Mouse (Mus musculus) hindbrain, postnatal 0 days (tissue): Measurements from ENCODE around the gene Ankrd17. TPM values are rescaled to one million over a fixed set of nuclear protein-coding genes. Genes with fewer than 3 reads are reported as not detected.

Source experiments
- ATAC-seq: fragments of 200-750 bp; cut with Nextera tagmentation; 2 replicates; pipeline ENCODE4 v1.8.0; 2017; ENCODE audit warnings: mild to moderate bottlenecking, moderate TSS enrichment, moderate library complexity
- DNase-seq: peaks from one replicate; pipeline ENCODE4 v3.0.0-alpha.2; 2015; ENCODE audit warnings: low spot score
- H3K27ac ChIP-seq: fragments of 300-500 bp; sonication (generic); 2 replicates; pipeline ENCODE4 v1.5.1; 2014; ENCODE audit warnings: mild to moderate bottlenecking
- H3K27me3 ChIP-seq: fragments of 300-500 bp; sonication (generic); 2 replicates; pipeline ENCODE4 v1.6.1; 2014; ENCODE audit warnings: low read length, mixed read lengths; ENCODE audit not compliant: insufficient read depth
- H3K36me3 ChIP-seq: fragments of 300-500 bp; sonication (generic); 2 replicates; pipeline ENCODE4 v1.6.1; 2014; ENCODE audit warnings: low read length, mixed read lengths; ENCODE audit not compliant: insufficient read depth
- H3K4me1 ChIP-seq: fragments of 300-500 bp; sonication (generic); 2 replicates; pipeline ENCODE4 v1.6.1; 2014; ENCODE audit warnings: antibody characterized with exemption, low read length, mixed read lengths; ENCODE audit not compliant: insufficient read depth
- H3K4me2 ChIP-seq: fragments of 300-500 bp; sonication (generic); 2 replicates; pipeline ENCODE4 v1.6.1; 2014; ENCODE audit warnings: low read depth, mild to moderate bottlenecking, low read length, moderate library complexity, mixed read lengths
- H3K4me3 ChIP-seq: fragments of 300-500 bp; sonication (generic); 2 replicates; pipeline ENCODE4 v1.5.1; 2014; ENCODE audit warnings: low read length
- H3K9ac ChIP-seq: fragments of 300-500 bp; sonication (generic); replicated peaks from 2 replicates; pipeline ENCODE4 v1.6.1; 2014; ENCODE audit warnings: mild to moderate bottlenecking, low read length, moderate library complexity, mixed read lengths
- H3K9me3 ChIP-seq: fragments of 300-500 bp; sonication (generic); 2 replicates; pipeline ENCODE4 v1.6.1; 2016; ENCODE audit warnings: low read length, mixed read lengths
- CTCF ChIP-seq: IDR thresholded peaks from 2 replicates; pipeline ENCODE4 v1.5.1; 2016; ENCODE audit warnings: antibody characterized with exemption, control low read depth, low read depth
- whole genome bisulfite sequencing: fragments of 180-500 bp; shearing (Covaris S2); extraction: QIAGEN DNeasy Blood & Tissue Kit; methylation state at CpG from one replicate; pipeline ENCODE4 v1.1.7; 2014; 5-methylcytosine and 5-hydroxymethylcytosine counted together
- polyA plus RNA-seq: library from polyadenylated mRNA; unstranded; fragments of >200 nt; fragmentation: Nextera tagmentation; extraction: Ambion mirVana; gene quantifications from 2 replicates; pipeline ENCODE4 v1.2.1, GENCODE M21; 2015
- total RNA-seq: library from RNA; depleted of rRNA; stranded (reverse); fragments of >200 nt; gene quantifications from 2 replicates; pipeline ENCODE4 v1.2.3, GENCODE M21; 2014

Ankrd17 gene
- total and polyA plus RNA-seq, 2 experiments from 2014 or later = 23.2 to 61.1 TPM

DNA sequence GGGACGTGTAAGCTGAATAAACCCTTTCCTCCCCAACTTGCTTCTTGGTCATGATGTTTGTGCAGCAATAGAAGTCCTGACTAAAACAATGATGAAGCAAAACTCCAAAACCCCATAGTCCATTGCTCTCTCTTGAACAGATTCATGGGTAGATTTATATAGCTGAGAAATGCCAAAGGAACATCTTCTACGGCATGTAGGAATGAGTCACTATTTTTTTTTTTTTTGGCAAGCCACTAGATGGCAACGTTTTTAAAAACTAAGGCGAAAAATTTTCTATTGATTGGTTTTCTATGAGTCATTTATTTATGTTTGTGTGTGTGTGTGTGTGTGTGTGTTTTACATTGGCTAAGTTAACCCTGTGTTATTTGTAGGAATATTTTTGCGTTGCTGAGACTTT is 27.4 kb upstream of the Ankrd17 start:
- H3K4me3 ChIP-seq = no peak overlapping the region
- no peak for DNase-seq
- H3K9me3 ChIP-seq = no peaks in the 10 kb centered on the region
- no peak for ATAC-seq
- H3K9ac ChIP-seq = no peak overlapping the region
- H3K27ac ChIP-seq = no peak overlapping the region
- no peak overlapping the region for H3K4me2 ChIP-seq
- H3K36me3 ChIP-seq = no peaks in the 10 kb centered on the region
- no peaks in the 10 kb centered on the region for H3K4me1 ChIP-seq
- 57% methylated on average over 5 of the region's 5 CpGs for WGBS
- H3K27me3 ChIP-seq = no peaks in the 10 kb centered on the region
- peak; percentile 9; the same call in 1 of the 2 replicates for TF ChIP-seq CTCF

- 57% methylated on average over 1 of the region's 1 CpGs for WGBS
- no peak overlapping the region for H3K27ac ChIP-seq
Measured at GRCm38 (mm10) chr5:90383080-90383479, 16.7 kb upstream of the Ankrd17 start.

DNA sequence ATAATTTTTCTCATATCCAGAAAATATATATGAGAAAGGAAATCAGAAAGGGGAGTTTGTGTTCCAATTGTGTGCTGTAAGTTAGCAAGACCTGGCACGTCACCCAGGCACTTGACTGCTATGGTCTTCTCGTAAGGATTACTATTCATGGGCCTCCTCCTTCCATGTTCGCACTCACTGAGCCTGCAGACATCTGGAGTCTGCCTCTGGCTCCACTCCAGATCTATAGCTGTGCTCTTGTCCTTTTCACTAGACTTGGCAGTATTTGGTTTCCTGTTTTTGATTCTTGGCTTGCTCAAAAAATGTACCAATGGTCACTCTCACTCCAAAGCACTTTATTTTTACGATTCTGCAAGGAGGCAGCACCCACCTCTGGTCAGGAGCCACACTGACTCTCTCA is 15.1 kb upstream of the Ankrd17 start:
- Histone ChIP-seq H3K36me3 (no peaks in the 10 kb centered on the region), H3K9ac (no peak overlapping the region), H3K4me1 (no peaks in the 10 kb centered on the region), H3K27ac (no peak overlapping the region), H3K27me3 (no peaks in the 10 kb centered on the region), H3K4me3 (no peak overlapping the region), H3K4me2 (no peak overlapping the region), H3K9me3 (no peaks in the 10 kb centered on the region)
- TF ChIP-seq CTCF = no peak
- DNase-seq = no peak
- no peak for ATAC-seq
- 53% methylated on average over 4 of the region's 4 CpGs for WGBS

More at GRCm38 (mm10) chr5:90383080-90383479, 16.7 kb upstream of the Ankrd17 start:
- ATAC-seq (no peak), DNase-seq (no peak)
- Histone ChIP-seq H3K4me2 (no peak overlapping the region), H3K36me3 (no peaks in the 10 kb centered on the region), H3K9me3 (no peaks in the 10 kb centered on the region), H3K4me1 (no peaks in the 10 kb centered on the region), H3K4me3 (no peak overlapping the region), H3K27me3 (no peaks in the 10 kb centered on the region), H3K9ac (no peak overlapping the region)
- TF ChIP-seq CTCF = no peak

- ATAC-seq (no peak), DNase-seq (no peak)
- Histone ChIP-seq H3K4me3 (no peak overlapping the region), H3K9me3 (0 out of 2 replicates have a peak, but pooled peaks cover 3% of the 10 kb centered on the region), H3K4me2 (no peak overlapping the region), H3K36me3 (no peaks in the 10 kb centered on the region), H3K9ac (no peak overlapping the region), H3K27me3 (no peaks in the 10 kb centered on the region), H3K27ac (no peak overlapping the region), H3K4me1 (no peaks in the 10 kb centered on the region)
- WGBS = 91% methylated on average over 4 of the region's 4 CpGs
- no peak for TF ChIP-seq CTCF
Measured at GRCm38 (mm10) chr5:90373708-90374107, 7.3 kb upstream of the Ankrd17 start.

DNA sequence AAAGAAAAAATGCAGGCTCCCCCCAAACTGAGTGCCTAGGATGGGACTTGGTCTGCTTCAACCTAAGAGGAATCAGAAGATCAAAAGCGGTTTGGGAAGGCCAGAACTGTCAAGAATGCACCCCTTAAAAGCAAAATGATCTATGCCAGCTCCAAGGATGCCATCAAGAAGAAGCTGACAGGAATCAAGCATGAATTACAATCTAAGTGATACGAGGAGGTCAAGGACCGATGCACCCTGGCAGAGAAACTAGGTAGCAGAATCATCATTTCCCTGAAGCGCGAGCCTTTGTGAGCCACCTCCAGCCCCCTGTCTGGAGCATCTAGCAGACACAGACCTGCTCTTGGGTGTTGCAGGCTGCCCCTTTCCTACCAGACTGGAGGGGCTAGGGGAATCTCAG is 4.0 kb upstream of the Ankrd17 start:
- TF ChIP-seq CTCF = no peak
- H3K27me3 ChIP-seq = no peaks in the 10 kb centered on the region
- H3K9ac ChIP-seq = no peak overlapping the region
- 0 out of 2 replicates have a peak, but pooled peaks cover 3% of the 10 kb centered on the region for H3K9me3 ChIP-seq
- H3K4me1 ChIP-seq = no peaks in the 10 kb centered on the region
- 88% methylated on average over 5 of the region's 5 CpGs for WGBS
- H3K4me2 ChIP-seq = no peak overlapping the region
- no peaks in the 10 kb centered on the region for H3K36me3 ChIP-seq
- H3K4me3 ChIP-seq = no peak overlapping the region
- ATAC-seq (no peak), DNase-seq (no peak)
- no peak overlapping the region for H3K27ac ChIP-seq

DNA sequence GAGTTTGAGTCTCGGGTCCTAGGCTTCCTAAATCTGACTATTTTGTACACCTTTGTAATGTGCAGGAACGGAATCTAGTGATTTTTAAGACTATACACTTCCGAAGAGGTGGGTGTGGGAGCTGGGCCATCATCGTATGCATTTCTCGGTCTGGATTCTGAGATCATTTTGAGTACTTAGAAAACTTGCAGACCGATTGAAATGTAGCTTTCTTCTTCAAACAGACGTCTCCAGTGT is 608 bp upstream of the Ankrd17 start, which contains the start of gene Gm9958:
Gene Gm9958, plus strand, starts transcription at position 138 of the 237 bp plus-strand sequence.
- Histone ChIP-seq H3K27ac (peak within 1 kb of the TSS; percentile 100), H3K4me2 (peak within 1 kb of the TSS; percentile 79), H3K9me3 (0 out of 2 replicates have a peak, but pooled peaks cover 3% of the 10 kb centered on the region), H3K4me1 (peaks cover 10% of the 10 kb centered on the region; the same call in 1 of the 2 replicates), H3K36me3 (no peaks in the 10 kb centered on the region), H3K27me3 (no peaks in the 10 kb centered on the region), H3K9ac (peak within 1 kb of the TSS; percentile 95), H3K4me3 (peak within 1 kb of the TSS; percentile 93)
- WGBS = 2% methylated on average over 7 of the region's 7 CpGs
- no peak for ATAC-seq
- no peak for DNase-seq
- TF ChIP-seq CTCF = no peak

- H3K36me3 ChIP-seq = no peaks in the 10 kb centered on the region
- DNase-seq = peak; percentile 48
- H3K4me3 ChIP-seq = peak overlapping the region; percentile 93
Measured at GRCm38 (mm10) chr5:90365141-90365951, 1.0 kb downstream of the Ankrd17 start.

More at GRCm38 (mm10) chr5:90365141-90365951, 1.0 kb downstream of the Ankrd17 start:
- under 1% methylated on average over 50 of the region's 61 CpGs for WGBS
- Histone ChIP-seq H3K4me1 (peaks cover 10% of the 10 kb centered on the region; the same call in 1 of the 2 replicates), H3K27me3 (no peaks in the 10 kb centered on the region), H3K27ac (peak overlapping the region; percentile 100), H3K9ac (peak overlapping the region; percentile 95), H3K4me2 (peak overlapping the region; percentile 79), H3K9me3 (no peaks in the 10 kb centered on the region)
- 0 out of 2 replicates have a peak, but pooled peaks have one; percentile 8 for TF ChIP-seq CTCF
- peak; percentile 21 for ATAC-seq
